15 mouse cellular contexts compared by ENCODE assay signal in genomic region chr5:35516781-35517180, GRCm38 (mm10). TPM values are rescaled to one million over a fixed set of nuclear protein-coding genes. Genes with fewer than 3 reads are reported as not detected.
DNase-seq lines count a peak whose midpoint lies in the region.
"Had no signal": no experiment of that assay in that cellular context is flagged by ENCODE, and none has a peak within 500 bp of the region (broad histone marks: within the 10 kb centered on the region; RNA-seq: fewer than 3 reads in every experiment).

No protein-coding gene starts in this region.

- peak; percentile 68 for DNase-seq in adrenal gland, adult 2 months
- no peak for DNase-seq in adrenal gland, postnatal 4 days (ENCODE audit: low spot score in 2 of 2)
- DNase-seq in right cerebral cortex, adult 18-20 months: peak; percentile 31
- DNase-seq in right cerebral cortex, postnatal 36 days (ENCODE audit: low spot score in 2 of 2): no peak
- DNase-seq in adrenal gland, postnatal 14 days: peak; percentile 56
- DNase-seq in spleen, postnatal 10 days (ENCODE audit: low spot score in 2 of 2): no peak
- DNase-seq in left cerebral cortex, postnatal 4 days: no peak
- no peak for DNase-seq in embryo, embryonic 11 days
- DNase-seq: cerebellum, adult 2 months; cerebellum, postnatal 10 days; gastrocnemius, postnatal 14 days; kidney, adult 2 months had no signal

- intact Hi-C loops in left cerebral cortex, postnatal 4 days (cut with DNase I): no loop called here

RNA-seq across cellular contexts. Expression of gene Cpz, which starts 8.7 kb away (rescaled TPM):
- total RNA-seq in adrenal gland, adult 2 months (2021): under 1 TPM; 0.45 to 0.72 TPM
- polyA plus RNA-seq in adrenal gland, adult 2 months (2012; rRNA removed): 5.5 and 5.7 TPM in 2 replicates
- 1 to 10 TPM; 5.2 to 5.7 TPM for total RNA-seq in adrenal gland, postnatal 4 days (2021)
- total RNA-seq in adrenal gland, postnatal 14 days (2021): 4.6 and 5.3 TPM in 2 replicates
- 1 to 10 TPM; 1.9 to 3.3 TPM for total RNA-seq in left cerebral cortex, postnatal 4 days (2021)
- total RNA-seq: granulocyte monocyte progenitor cell, adult 5-6 weeks had no signal
- polyA plus RNA-seq: activated CD4-positive, CD25-positive, alpha-beta regulatory T cell, adult 4 months; erythroblast, embryonic 14.5 days had no signal

RNA-seq across cellular contexts. Expression of gene Trmt44, which starts 58.1 kb away (rescaled TPM):
- 1 to 10 TPM; 4.0 to 6.8 TPM for total RNA-seq in adrenal gland, adult 2 months (2021)
- 4.1 and 5.4 TPM in 2 replicates for polyA plus RNA-seq in adrenal gland, adult 2 months (2012; rRNA removed)
- 10 to 100 TPM; 11.2 to 12.1 TPM for total RNA-seq in adrenal gland, postnatal 4 days (2021)
- total RNA-seq in adrenal gland, postnatal 14 days (2021): 6.5 and 7.0 TPM in 2 replicates
- total RNA-seq in left cerebral cortex, postnatal 4 days (2021): 10 to 100 TPM; 10.9 to 11.9 TPM

Comparison
In these comparisons a context has a peak if more than half of its experiments do, and no peak if none do; other contexts are left out.
1. DNase-seq: peak in adrenal gland, adult 2 months (single experiment), right cerebral cortex, adult 18-20 months (single experiment) and adrenal gland, postnatal 14 days (single experiment); none in adrenal gland, postnatal 4 days (0 of 2), right cerebral cortex, postnatal 36 days (0 of 2), spleen, postnatal 10 days (0 of 2), left cerebral cortex, postnatal 4 days (single experiment) and embryo, embryonic 11 days (single experiment).